Mouse (Mus musculus) cerebellum, adult 18-20 months (tissue): ENCODE measurements around the gene Kcnmb2.

Experiments used
- DNase-seq, 2 experiments: peaks; one replicate each; pipeline ENCODE4 v3.0.0; 2021

The Kcnmb2 gene

GRCm38 (mm10) chr3:32020981-32021380, 118.7 kb downstream of the Kcnmb2 start:
- DNase-seq = no peak

- DNase-seq = no peak
Observed at GRCm38 (mm10) chr3:32029375-32030050, 127.2 kb downstream of the Kcnmb2 start.

GRCm38 (mm10) chr3:32032381-32032780, 130.1 kb downstream of the Kcnmb2 start:
- peak; percentile 26 to 42 for DNase-seq

- peak; percentile 65 to 70 for DNase-seq
Observed at GRCm38 (mm10) chr3:32043814-32044213, 141.5 kb downstream of the Kcnmb2 start.

GRCm38 (mm10) chr3:32048777-32049176, 146.5 kb downstream of the Kcnmb2 start:
- DNase-seq = no peak

- peak; percentile 30 to 52 for DNase-seq
Observed at GRCm38 (mm10) chr3:32052596-32052995, 150.3 kb downstream of the Kcnmb2 start.

GRCm38 (mm10) chr3:32053610-32054241, 151.4 kb downstream of the Kcnmb2 start:
- DNase-seq = no peak

- no peak for DNase-seq
Observed at GRCm38 (mm10) chr3:32059888-32060656, 157.8 kb downstream of the Kcnmb2 start.

GRCm38 (mm10) chr3:32062685-32063084, 160.4 kb downstream of the Kcnmb2 start:
- DNase-seq = no peak

- no peak for DNase-seq
Observed at GRCm38 (mm10) chr3:32063312-32063711, 161.0 kb downstream of the Kcnmb2 start.

- DNase-seq = no peak
Observed at GRCm38 (mm10) chr3:32067004-32067935, 165.0 kb downstream of the Kcnmb2 start.

- peak; percentile 31 to 43 for DNase-seq
Observed at GRCm38 (mm10) chr3:32073881-32074280, 171.6 kb downstream of the Kcnmb2 start.

- no peak for DNase-seq
Observed at GRCm38 (mm10) chr3:32088762-32089161, 186.5 kb downstream of the Kcnmb2 start.

GRCm38 (mm10) chr3:32101391-32101790, 199.1 kb downstream of the Kcnmb2 start:
- no peak for DNase-seq

- no peak for DNase-seq
Observed at GRCm38 (mm10) chr3:32119851-32120250, 217.5 kb downstream of the Kcnmb2 start.

- no peak for DNase-seq
Observed at GRCm38 (mm10) chr3:32121731-32122130, 219.4 kb downstream of the Kcnmb2 start.

- no peak for DNase-seq
Observed at GRCm38 (mm10) chr3:32125431-32125830, 223.1 kb downstream of the Kcnmb2 start.

- no peak for DNase-seq
Observed at GRCm38 (mm10) chr3:32128391-32128790, 226.1 kb downstream of the Kcnmb2 start.

- no peak for DNase-seq
Observed at GRCm38 (mm10) chr3:32130696-32131095, 228.4 kb downstream of the Kcnmb2 start.

GRCm38 (mm10) chr3:32132395-32133004, 230.2 kb downstream of the Kcnmb2 start:
- DNase-seq = no peak

GRCm38 (mm10) chr3:32144194-32144593, 241.9 kb downstream of the Kcnmb2 start:
- DNase-seq = no peak

- DNase-seq = no peak
Observed at GRCm38 (mm10) chr3:32144655-32145054, 242.3 kb downstream of the Kcnmb2 start.
